Mouse (Mus musculus) liver, embryonic 14.5 days (tissue): ENCODE data around the gene Gm4133. TPM values are rescaled to one million over a fixed set of nuclear protein-coding genes. Genes with fewer than 3 reads are reported as not detected.
"Not testable (repeated sequence)": the region's sequence is repeated elsewhere in the genome, so short reads cannot be mapped to it uniquely, and the experiment has no call there.

ENCODE experiments used
- ATAC-seq: fragments of 200-750 bp; cut with Nextera tagmentation; 2 replicates; pipeline ENCODE4 v1.8.0; 2017; ENCODE audit warnings: moderate number of reproducible peaks, mild to moderate bottlenecking, moderate library complexity; ENCODE audit not compliant: insufficient read depth
- DNase-seq, 3 experiments: peaks; one replicate each; pipeline ENCODE4 v3.0.0-alpha.2; 2012 to 2013; ENCODE audit warnings: low read depth in 3 of 3, low spot score in 3 of 3
- H3K27ac ChIP-seq: fragments of 300-500 bp; sonication (generic); 2 replicates; pipeline ENCODE4 v1.5.1; 2014; ENCODE audit warnings: moderate library complexity, mild to moderate bottlenecking, control low read depth, inconsistent platforms
- H3K27me3 ChIP-seq: fragments of 300-500 bp; sonication (generic); 2 replicates; pipeline ENCODE4 v1.6.1; 2014; ENCODE audit warnings: mild to moderate bottlenecking, low read length, moderate library complexity; ENCODE audit not compliant: control insufficient read depth, insufficient read depth
- H3K36me3 ChIP-seq: fragments of 300-500 bp; sonication (generic); replicated peaks from 2 replicates; pipeline ENCODE4 v1.6.1; 2014; ENCODE audit warnings: low read depth; ENCODE audit not compliant: control insufficient read depth, insufficient read depth
- H3K4me1 ChIP-seq, 2 experiments: fragments of 200-500 bp in 1 of 2; fragments of 300-500 bp in 1 of 2; sonication (generic) in 1 of 2; replicated peaks; 2 replicates each; pipeline ENCODE4 v1.6.1; 2012 to 2014; ENCODE audit warnings: antibody characterized with exemption in 1 of 2, inconsistent platforms in 1 of 2, low read length in 1 of 2; ENCODE audit not compliant: control insufficient read depth in 2 of 2, insufficient read depth in 2 of 2
- H3K4me2 ChIP-seq: fragments of 300-500 bp; sonication (generic); 2 replicates; pipeline ENCODE4 v1.6.1; 2014; ENCODE audit warnings: low read depth, mild to moderate bottlenecking, control low read depth, moderate library complexity
- H3K4me3 ChIP-seq, 2 experiments: fragments of 200-500 bp in 1 of 2; fragments of 300-500 bp in 1 of 2; sonication (generic) in 1 of 2; 2 replicates each; pipeline ENCODE4 v1.5.1; 2012 to 2014; ENCODE audit warnings: low read depth in 2 of 2, low read length in 2 of 2, mild to moderate bottlenecking in 2 of 2, control low read depth in 1 of 2, inconsistent platforms in 1 of 2, moderate library complexity in 1 of 2; ENCODE audit not compliant: insufficient read depth in 1 of 2
- H3K9ac ChIP-seq: fragments of 300-500 bp; sonication (generic); replicated peaks from 2 replicates; pipeline ENCODE4 v1.6.1; 2014; ENCODE audit warnings: mild to moderate bottlenecking, control low read depth, moderate library complexity
- H3K9me3 ChIP-seq: fragments of 300-500 bp; sonication (generic); 2 replicates; pipeline ENCODE4 v1.6.1; 2016; ENCODE audit warnings: low read length, mixed read lengths; ENCODE audit not compliant: control insufficient read depth
- WGBS: fragments of 180-500 bp; shearing (Covaris S2); extraction: QIAGEN DNeasy Blood & Tissue Kit; methylation state at CpG from one replicate; pipeline ENCODE4 v1.1.7; 2014; ENCODE audit not compliant: insufficient replicate concordance; 5-methylcytosine and 5-hydroxymethylcytosine counted together
- polyA plus RNA-seq, 2 experiments: library from polyadenylated mRNA; depleted of rRNA in 1 of 2; stranded (reverse) in 1 of 2; unstranded in 1 of 2; fragments of >200 nt; fragmentation: Nextera tagmentation in 1 of 2; extraction: Ambion mirVana in 1 of 2; gene quantifications; 2 replicates each; pipeline versions ENCODE4 v1.2.1 to v1.2.3; 2012 to 2014

Gene Gm4133
- not detected in 2 replicates for polyA plus RNA-seq (2012; rRNA removed)
- not detected in 2 replicates for polyA plus RNA-seq (2014; fragmentation: Nextera tagmentation; extraction: Ambion mirVana)

DNA sequence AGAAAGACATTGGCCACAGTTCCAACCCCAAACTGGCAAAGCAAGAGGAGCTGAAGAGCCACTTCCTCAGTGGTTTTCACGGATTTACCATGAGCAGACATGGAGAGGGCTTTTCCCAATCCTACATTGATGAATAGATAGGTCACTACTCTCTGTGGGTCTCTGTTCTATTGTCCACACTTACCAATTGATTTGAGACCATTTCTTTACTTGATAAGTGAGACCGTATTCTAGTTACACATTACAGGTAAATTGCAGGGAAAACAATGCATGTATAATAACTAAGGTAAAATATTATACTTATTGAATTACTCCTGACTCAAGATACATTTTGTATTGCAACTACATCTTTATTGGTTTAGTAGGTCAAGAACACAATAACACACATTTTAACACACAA is at the start of gene Gm4133:
Gene Gm4133, minus strand, starts transcription at position 101 of the 400 bp plus-strand sequence.
- WGBS = no CpG with 5 or more reads among the region's 2 CpGs
- DNase-seq = not testable (repeated sequence)

DNA sequence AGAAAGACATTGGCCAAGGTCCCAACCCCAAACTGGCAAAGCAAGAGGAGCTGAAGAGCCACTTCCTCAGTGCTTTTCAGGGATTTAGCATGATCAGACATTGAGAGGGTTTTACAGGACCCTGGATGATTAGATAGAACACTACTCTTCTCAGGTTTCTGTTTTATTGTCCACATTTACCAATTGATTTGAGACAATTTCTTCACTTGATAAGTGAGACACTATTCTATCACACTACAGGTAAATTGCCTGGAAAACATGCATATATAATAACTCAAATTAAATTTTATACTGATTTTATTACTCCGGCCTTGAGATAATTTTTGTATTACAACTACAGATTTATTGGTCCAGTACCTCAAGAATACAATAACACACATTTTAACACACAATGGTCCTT is 41.4 kb upstream of the Gm4133 start, which contains the start of gene Gm5728:
Gene Gm5728, minus strand, starts transcription at position 101 of the 400 bp plus-strand sequence.
- H3K4me3 ChIP-seq, H3K36me3 ChIP-seq, H3K4me2 ChIP-seq, H3K4me1 ChIP-seq, H3K9ac ChIP-seq, H3K27ac ChIP-seq, H3K9me3 ChIP-seq, H3K27me3 ChIP-seq, ATAC-seq, DNase-seq: not testable (repeated sequence)
- WGBS = no CpG with 5 or more reads among the region's 1 CpGs

More for the DNA sequence above, at the start of gene Gm4133:
- not testable (repeated sequence) for H3K9me3 ChIP-seq, H3K36me3 ChIP-seq, H3K27me3 ChIP-seq, H3K4me3 ChIP-seq, H3K27ac ChIP-seq, H3K4me1 ChIP-seq, ATAC-seq, H3K4me2 ChIP-seq, H3K9ac ChIP-seq

Other genes with a start within 250 kb of the Gm4133 start
- gene Vmn1r91, start 234.4 kb downstream of the Gm4133 start, polyA plus RNA-seq (2012; rRNA removed) = not detected in 2 replicates
- gene Vmn1r91, start 234.4 kb downstream of the Gm4133 start, polyA plus RNA-seq (2014; fragmentation: Nextera tagmentation; extraction: Ambion mirVana) = not detected in 2 replicates
- not detected in 2 replicates for gene Gm16442, start 211.5 kb downstream of the Gm4133 start, polyA plus RNA-seq (2012; rRNA removed)
- not detected in 2 replicates for gene Gm16442, start 211.5 kb downstream of the Gm4133 start, polyA plus RNA-seq (2014; fragmentation: Nextera tagmentation; extraction: Ambion mirVana)
- not detected in 2 replicates for gene Vmn1r93, start 195.0 kb downstream of the Gm4133 start, polyA plus RNA-seq (2012; rRNA removed)
- not detected in 2 replicates for gene Vmn1r93, start 195.0 kb downstream of the Gm4133 start, polyA plus RNA-seq (2014; fragmentation: Nextera tagmentation; extraction: Ambion mirVana)
- not detected in 2 replicates for gene Vmn1r94, start 165.7 kb downstream of the Gm4133 start, polyA plus RNA-seq (2012; rRNA removed)
- gene Vmn1r94, start 165.7 kb downstream of the Gm4133 start, polyA plus RNA-seq (2014; fragmentation: Nextera tagmentation; extraction: Ambion mirVana) = not detected in 2 replicates
- gene Vmn1r95, start 140.4 kb downstream of the Gm4133 start, polyA plus RNA-seq (2012; rRNA removed) = not detected in 2 replicates
- gene Vmn1r95, start 140.4 kb downstream of the Gm4133 start, polyA plus RNA-seq (2014; fragmentation: Nextera tagmentation; extraction: Ambion mirVana) = not detected in 2 replicates
- not detected in 2 replicates for gene Gm6164, start 128.5 kb downstream of the Gm4133 start, polyA plus RNA-seq (2012; rRNA removed)
- not detected in 2 replicates for gene Gm6164, start 128.5 kb downstream of the Gm4133 start, polyA plus RNA-seq (2014; fragmentation: Nextera tagmentation; extraction: Ambion mirVana)
- not detected in 2 replicates for gene Gm4498, start 100.2 kb downstream of the Gm4133 start, polyA plus RNA-seq (2012; rRNA removed)
- not detected in 2 replicates for gene Gm4498, start 100.2 kb downstream of the Gm4133 start, polyA plus RNA-seq (2014; fragmentation: Nextera tagmentation; extraction: Ambion mirVana)
- gene Gm5890, start 71.2 kb downstream of the Gm4133 start, polyA plus RNA-seq (2012; rRNA removed) = not detected in 2 replicates
- gene Gm5890, start 71.2 kb downstream of the Gm4133 start, polyA plus RNA-seq (2014; fragmentation: Nextera tagmentation; extraction: Ambion mirVana) = not detected in 2 replicates
- not detected in 2 replicates for gene Gm5728, start 41.3 kb upstream of the Gm4133 start, polyA plus RNA-seq (2012; rRNA removed)
- not detected in 2 replicates for gene Gm5728, start 41.3 kb upstream of the Gm4133 start, polyA plus RNA-seq (2014; fragmentation: Nextera tagmentation; extraction: Ambion mirVana)
- gene Vmn1r100, start 83.9 kb upstream of the Gm4133 start, polyA plus RNA-seq (2012; rRNA removed) = not detected in 2 replicates
- gene Vmn1r100, start 83.9 kb upstream of the Gm4133 start, polyA plus RNA-seq (2014; fragmentation: Nextera tagmentation; extraction: Ambion mirVana) = not detected in 2 replicates
- not detected in 2 replicates for gene Vmn1r101, start 108.5 kb upstream of the Gm4133 start, polyA plus RNA-seq (2012; rRNA removed)
- not detected in 2 replicates for gene Vmn1r101, start 108.5 kb upstream of the Gm4133 start, polyA plus RNA-seq (2014; fragmentation: Nextera tagmentation; extraction: Ambion mirVana)
- gene Gm10670, start 140.9 kb upstream of the Gm4133 start, polyA plus RNA-seq (2012; rRNA removed) = not detected in 2 replicates
- not detected in 2 replicates for gene Gm10670, start 140.9 kb upstream of the Gm4133 start, polyA plus RNA-seq (2014; fragmentation: Nextera tagmentation; extraction: Ambion mirVana)
- gene Vmn1r103, start 176.5 kb upstream of the Gm4133 start, polyA plus RNA-seq (2012; rRNA removed) = not detected in 2 replicates
- not detected in 2 replicates for gene Vmn1r103, start 176.5 kb upstream of the Gm4133 start, polyA plus RNA-seq (2014; fragmentation: Nextera tagmentation; extraction: Ambion mirVana)
- not detected in 2 replicates for gene Vmn1r104, start 199.8 kb upstream of the Gm4133 start, polyA plus RNA-seq (2012; rRNA removed)
- gene Vmn1r104, start 199.8 kb upstream of the Gm4133 start, polyA plus RNA-seq (2014; fragmentation: Nextera tagmentation; extraction: Ambion mirVana) = not detected in 2 replicates
- not detected in 2 replicates for gene Gm5726, start 211.7 kb upstream of the Gm4133 start, polyA plus RNA-seq (2012; rRNA removed)
- not detected in 2 replicates for gene Gm5726, start 211.7 kb upstream of the Gm4133 start, polyA plus RNA-seq (2014; fragmentation: Nextera tagmentation; extraction: Ambion mirVana)
- gene Gm4141, start 242.2 kb upstream of the Gm4133 start, polyA plus RNA-seq (2012; rRNA removed) = not detected in 2 replicates
- gene Gm4141, start 242.2 kb upstream of the Gm4133 start, polyA plus RNA-seq (2014; fragmentation: Nextera tagmentation; extraction: Ambion mirVana) = not detected in 2 replicates